Mouse (Mus musculus) liver, postnatal 0 days (tissue): ENCODE results near the gene Shisal2a.

Source experiments
- CTCF ChIP-seq: sonication (generic); IDR thresholded peaks from 2 replicates; pipeline ENCODE4 v1.5.1; 2016; ENCODE audit warnings: antibody characterized with exemption, low read depth
- EP300 ChIP-seq: IDR thresholded peaks from 2 replicates; pipeline ENCODE4 v1.6.1; 2016; ENCODE audit warnings: antibody characterized with exemption, low read depth, mild to moderate bottlenecking

DNA sequence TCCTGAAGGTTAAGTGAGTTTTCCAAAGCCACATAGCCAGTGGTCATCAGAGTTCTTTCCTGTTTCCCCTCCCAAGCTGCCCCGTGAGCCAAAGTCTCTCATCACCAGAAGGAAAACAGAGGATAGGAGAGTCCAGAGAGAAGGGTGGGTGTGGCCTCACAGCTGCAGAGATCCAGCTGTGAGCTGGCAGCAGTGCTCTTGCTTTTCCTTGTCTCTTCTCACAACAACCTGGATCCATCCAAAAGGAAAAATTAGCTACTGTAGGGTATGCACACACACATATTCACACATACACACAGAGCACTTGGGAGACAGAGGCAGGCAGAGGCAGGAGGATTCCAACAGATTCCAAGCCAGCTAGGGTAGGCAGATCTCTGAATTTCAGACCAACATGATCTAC is 2.9 kb upstream of the Shisal2a start:
- TF ChIP-seq CTCF (no peak), EP300 (no peak)
